Mouse (Mus musculus): ENCODE results near the gene Mmp23. TPM values are rescaled to one million over a fixed set of nuclear protein-coding genes. Genes with fewer than 3 reads are reported as not detected.

Mmp23 gene
- 25.0 and 26.3 TPM in 2 replicates for polyA plus RNA-seq (2014; fragmentation: Nextera tagmentation; extraction: Ambion mirVana)

DNA sequence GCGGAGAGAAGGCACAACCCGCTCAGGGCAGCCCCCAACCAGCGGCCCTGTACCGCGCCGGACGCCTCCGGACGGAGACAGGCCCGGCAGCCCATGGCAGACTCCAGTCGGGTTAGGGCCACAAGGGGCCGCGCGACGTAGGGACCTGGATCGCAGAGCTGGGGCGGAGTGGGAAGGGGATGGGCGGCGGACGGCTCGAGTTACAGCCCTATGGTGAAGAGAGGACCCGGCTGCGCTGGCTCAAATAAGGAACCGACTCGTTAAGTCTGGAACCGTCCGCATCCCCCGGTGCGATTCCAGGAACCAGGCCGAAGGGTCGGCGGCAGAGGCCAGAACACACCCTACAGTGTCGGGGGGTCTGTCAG lies at the start of gene Mmp23:
Gene Mmp23 (minus strand): TSS at position 299 of the 365 bp plus-strand sequence.
- Histone ChIP-seq H3K27me3 (ENCODE audit: control insufficient read depth, insufficient read depth, low read length) (peaks cover 7% of the 10 kb centered on the region; the same call in 1 of the 2 replicates), H3K4me1 (ENCODE audit: control insufficient read depth, insufficient read depth, low read length) (peaks cover 34% of the 10 kb centered on the region), H3K4me3 (ENCODE audit: low read depth, low read length) (peak within 1 kb of the TSS; percentile 39), H3K36me3 (ENCODE audit: control insufficient read depth, insufficient read depth, low read length) (peaks cover 44% of the 10 kb centered on the region), H3K4me2 (replicated peaks; ENCODE audit: low read depth, low read length) (peak within 1 kb of the TSS; percentile 86), H3K27ac (ENCODE audit: low read length) (peak within 1 kb of the TSS; percentile 61), H3K9ac (replicated peaks; ENCODE audit: low read depth, low read length) (peak within 1 kb of the TSS; percentile 36; the same call in 1 of the 2 replicates), H3K9me3 (ENCODE audit: control insufficient read depth, low read depth, low read length) (no peaks in the 10 kb centered on the region)
- under 1% methylated on average over 33 of the region's 33 CpGs for WGBS
- ATAC-seq (ENCODE audit: insufficient number of reproducible peaks, insufficient read depth, low FRiP score, low read depth): peak; percentile 42; the same call in 1 of the 2 replicates

DNA sequence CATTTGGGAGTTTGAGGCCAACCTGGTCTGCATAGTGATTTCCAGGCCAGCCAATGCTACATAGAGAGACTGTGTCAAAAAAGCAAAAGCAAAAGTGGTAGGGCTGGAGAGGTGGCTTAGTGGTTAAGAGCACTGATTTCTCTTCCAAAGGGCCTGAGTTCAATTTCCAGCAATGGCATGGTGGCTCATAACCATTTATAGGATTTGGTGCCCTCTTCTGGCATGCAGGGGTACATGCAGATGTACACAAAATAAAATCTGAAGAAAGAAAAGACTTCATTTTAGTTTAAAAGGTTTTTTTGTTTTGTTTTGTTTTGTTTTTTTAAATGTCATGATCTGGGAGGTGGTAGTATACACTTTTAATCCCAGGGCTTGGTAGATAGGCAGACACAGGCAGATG lies 47.2 kb upstream of the Mmp23 start:
- no peaks in the 10 kb centered on the region for H3K36me3 ChIP-seq (ENCODE audit: control insufficient read depth, insufficient read depth, low read length)
- H3K4me2 ChIP-seq (replicated peaks; ENCODE audit: low read depth, low read length): no peak overlapping the region
- H3K4me3 ChIP-seq (ENCODE audit: low read depth, low read length): no peak overlapping the region
- H3K27ac ChIP-seq (ENCODE audit: low read length): no peak overlapping the region
- H3K27me3 ChIP-seq (ENCODE audit: control insufficient read depth, insufficient read depth, low read length): no peaks in the 10 kb centered on the region
- 0 out of 2 replicates have a peak, but pooled peaks cover 3% of the 10 kb centered on the region for H3K4me1 ChIP-seq (ENCODE audit: control insufficient read depth, insufficient read depth, low read length)
- no peak overlapping the region for H3K9ac ChIP-seq (replicated peaks; ENCODE audit: low read depth, low read length)
- no peaks in the 10 kb centered on the region for H3K9me3 ChIP-seq (ENCODE audit: control insufficient read depth, low read depth, low read length)
- no peak for ATAC-seq (ENCODE audit: insufficient number of reproducible peaks, insufficient read depth, low FRiP score, low read depth)

DNA sequence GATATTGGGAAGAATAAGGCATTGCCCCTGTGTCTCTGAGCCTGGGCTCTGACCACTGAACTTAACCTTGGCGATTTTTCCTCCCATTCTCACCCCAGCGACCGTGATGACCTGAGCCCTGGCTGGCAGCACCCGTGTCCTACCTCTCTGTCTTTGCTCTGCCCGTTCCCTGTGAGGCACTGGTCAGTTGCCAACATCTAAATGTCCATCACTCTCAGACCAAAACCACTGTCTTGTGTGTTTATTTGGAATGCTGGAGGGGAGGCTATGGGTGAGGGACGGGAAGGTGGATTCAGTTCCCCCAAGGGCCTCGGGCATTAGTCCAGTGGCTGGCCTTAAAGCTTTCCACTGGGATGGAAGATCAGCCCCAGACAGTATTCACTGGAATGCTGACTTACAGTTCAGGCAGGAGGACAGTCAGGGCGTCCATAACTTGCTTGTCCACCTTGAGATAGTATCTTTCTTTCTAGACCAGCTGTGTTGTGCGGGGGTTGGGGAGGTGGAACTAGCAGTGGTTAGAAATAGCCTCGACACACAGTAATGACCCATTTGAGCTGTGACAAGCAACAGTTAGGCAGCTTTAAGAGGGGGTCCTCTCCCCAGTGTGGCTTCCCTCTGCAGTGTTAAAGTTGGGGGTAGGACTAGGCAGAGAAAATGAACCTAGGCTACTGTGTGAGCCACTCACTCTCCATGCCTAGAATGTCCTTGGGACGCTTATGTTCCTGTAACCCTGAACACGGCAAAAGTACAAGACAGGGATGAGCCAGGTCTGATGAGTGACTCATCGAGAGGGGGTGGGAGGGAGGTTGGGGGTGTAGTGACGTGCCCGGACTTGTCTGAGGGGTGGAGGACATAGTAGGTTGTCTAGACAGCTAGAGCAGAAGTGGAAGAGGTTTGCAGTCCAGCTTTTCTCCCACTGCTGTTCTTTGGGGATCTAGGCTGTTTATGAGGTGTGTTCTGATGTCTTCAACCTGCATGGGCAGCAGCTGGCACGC lies 43.4 kb upstream of the Mmp23 start:
- Histone ChIP-seq H3K27me3 (ENCODE audit: control insufficient read depth, insufficient read depth, low read length) (no peaks in the 10 kb centered on the region), H3K27ac (ENCODE audit: low read length) (no peak overlapping the region), H3K9ac (replicated peaks; ENCODE audit: low read depth, low read length) (no peak overlapping the region), H3K36me3 (ENCODE audit: control insufficient read depth, insufficient read depth, low read length) (no peaks in the 10 kb centered on the region), H3K4me3 (ENCODE audit: low read depth, low read length) (no peak overlapping the region), H3K9me3 (ENCODE audit: control insufficient read depth, low read depth, low read length) (no peaks in the 10 kb centered on the region), H3K4me2 (replicated peaks; ENCODE audit: low read depth, low read length) (0 out of 2 replicates have a peak overlapping the region, but pooled peaks have one; percentile 81), H3K4me1 (ENCODE audit: control insufficient read depth, insufficient read depth, low read length) (0 out of 2 replicates have a peak, but pooled peaks cover 6% of the 10 kb centered on the region)
- WGBS: 65% methylated on average over 16 of the region's 16 CpGs
- ATAC-seq (ENCODE audit: insufficient number of reproducible peaks, insufficient read depth, low FRiP score, low read depth): no peak

DNA sequence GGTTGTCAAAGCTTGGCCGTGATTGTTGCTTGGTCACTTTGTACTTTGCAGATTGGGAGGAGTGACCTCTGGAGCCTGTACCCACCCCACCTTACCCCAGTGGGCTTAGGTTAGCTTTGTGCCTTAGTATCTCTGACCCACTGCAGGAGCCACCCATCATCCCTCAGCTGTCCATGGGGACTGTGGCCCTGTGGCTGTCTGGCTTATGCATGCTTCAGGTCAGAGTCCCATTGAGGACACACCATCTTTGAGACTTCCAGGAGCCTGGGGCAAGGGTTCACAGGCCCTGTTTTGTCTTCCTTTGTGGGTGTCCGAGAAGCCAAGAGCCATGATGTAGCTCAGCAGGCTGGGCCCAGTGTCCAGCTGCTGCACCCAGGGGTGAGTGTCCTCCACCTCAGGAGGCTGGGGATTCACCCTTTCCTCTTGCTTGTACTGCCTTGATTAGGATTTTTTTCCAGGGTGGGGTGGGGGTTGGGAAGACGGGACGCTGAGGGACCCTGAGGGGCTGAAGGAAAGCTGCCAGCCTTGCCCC lies 42.4 kb upstream of the Mmp23 start:
- H3K36me3 ChIP-seq (ENCODE audit: control insufficient read depth, insufficient read depth, low read length): no peaks in the 10 kb centered on the region
- no peak for ATAC-seq (ENCODE audit: insufficient number of reproducible peaks, insufficient read depth, low FRiP score, low read depth)
- no peak overlapping the region for H3K27ac ChIP-seq (ENCODE audit: low read length)
- WGBS: 85% methylated on average over 4 of the region's 4 CpGs
- 0 out of 2 replicates have a peak, but pooled peaks cover 6% of the 10 kb centered on the region for H3K4me1 ChIP-seq (ENCODE audit: control insufficient read depth, insufficient read depth, low read length)
- H3K9me3 ChIP-seq (ENCODE audit: control insufficient read depth, low read depth, low read length): no peaks in the 10 kb centered on the region
- no peaks in the 10 kb centered on the region for H3K27me3 ChIP-seq (ENCODE audit: control insufficient read depth, insufficient read depth, low read length)
- peak overlapping the region; percentile 81 for H3K4me2 ChIP-seq (replicated peaks; ENCODE audit: low read depth, low read length)
- H3K9ac ChIP-seq (replicated peaks; ENCODE audit: low read depth, low read length): no peak overlapping the region
- peak overlapping the region; percentile 66 for H3K4me3 ChIP-seq (ENCODE audit: low read depth, low read length)

DNA sequence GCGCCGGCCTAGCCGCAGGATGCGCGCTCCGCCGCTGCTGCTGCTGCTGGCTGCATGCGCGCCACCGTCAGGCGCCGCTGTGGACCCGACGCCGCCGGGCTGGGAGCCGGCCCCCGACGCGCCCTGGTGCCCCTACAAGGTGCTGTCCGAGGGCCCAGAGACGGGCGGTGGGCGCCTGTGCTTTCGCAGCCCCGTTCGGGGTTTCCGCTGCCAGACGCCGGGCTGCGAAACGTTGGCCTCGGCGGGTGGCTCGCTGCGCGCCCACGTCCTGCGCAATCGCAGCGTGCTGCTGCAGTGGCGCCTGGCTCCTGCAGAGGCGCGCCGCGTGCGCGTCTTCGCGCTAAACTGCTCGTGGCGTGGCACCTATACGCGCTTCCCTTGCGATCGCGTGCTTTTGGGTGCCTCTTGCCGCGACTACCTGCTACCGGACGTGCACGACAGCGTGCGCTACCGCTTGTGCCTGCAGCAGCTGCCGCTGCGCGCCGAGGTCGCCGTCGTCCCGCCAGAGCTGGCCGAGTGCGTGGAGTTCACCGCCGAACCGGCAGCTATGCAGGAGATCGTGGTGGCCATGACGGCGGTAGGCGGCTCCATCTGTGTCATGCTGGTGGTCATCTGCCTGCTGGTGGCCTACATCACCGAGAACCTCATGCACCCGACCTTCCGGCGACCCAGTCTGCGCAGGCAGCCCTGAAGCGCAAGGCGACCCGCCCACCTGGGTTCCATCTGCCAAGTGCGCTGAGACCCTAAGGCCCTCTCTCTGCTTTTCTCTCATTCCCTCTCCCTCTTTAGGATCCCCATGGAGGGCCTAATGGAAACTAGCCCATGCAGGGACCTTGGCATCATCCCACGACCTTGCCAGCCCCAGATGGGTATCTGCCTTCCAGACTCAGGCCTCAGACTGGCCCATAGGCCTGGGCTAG lies 41.6 kb upstream of the Mmp23 start:
- peak overlapping the region; percentile 52; the same call in 1 of the 2 replicates for H3K27ac ChIP-seq (ENCODE audit: low read length)
- H3K9ac ChIP-seq (replicated peaks; ENCODE audit: low read depth, low read length): peak overlapping the region; percentile 47
- 0 out of 2 replicates have a peak, but pooled peaks cover 6% of the 10 kb centered on the region for H3K4me1 ChIP-seq (ENCODE audit: control insufficient read depth, insufficient read depth, low read length)
- ATAC-seq (ENCODE audit: insufficient number of reproducible peaks, insufficient read depth, low FRiP score, low read depth): peak; percentile 64; the same call in 1 of the 2 replicates
- no peaks in the 10 kb centered on the region for H3K9me3 ChIP-seq (ENCODE audit: control insufficient read depth, low read depth, low read length)
- under 1% methylated on average over 91 of the region's 92 CpGs for WGBS
- no peaks in the 10 kb centered on the region for H3K27me3 ChIP-seq (ENCODE audit: control insufficient read depth, insufficient read depth, low read length)
- peak overlapping the region; percentile 81 for H3K4me2 ChIP-seq (replicated peaks; ENCODE audit: low read depth, low read length)
- H3K36me3 ChIP-seq (ENCODE audit: control insufficient read depth, insufficient read depth, low read length): no peaks in the 10 kb centered on the region
- H3K4me3 ChIP-seq (ENCODE audit: low read depth, low read length): peak overlapping the region; percentile 66

DNA sequence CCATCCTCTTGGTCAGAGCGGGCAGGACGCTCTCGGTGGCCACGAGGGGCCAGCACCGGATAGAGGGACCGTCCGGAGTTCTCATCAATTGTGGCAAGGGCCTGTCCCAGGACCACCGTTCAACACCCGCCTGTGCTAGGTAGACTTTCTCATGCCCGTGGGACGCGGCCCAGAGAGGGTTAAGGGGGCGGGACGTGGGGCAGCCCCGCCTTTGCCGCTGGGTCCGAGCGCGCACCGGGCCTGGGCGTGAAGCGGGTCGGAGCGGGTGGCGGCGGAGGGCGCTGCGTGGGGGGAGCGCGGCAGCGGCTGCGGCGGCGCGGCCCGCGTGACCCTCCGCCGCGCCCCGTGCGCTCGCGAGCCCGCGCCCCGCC lies 40.9 kb upstream of the Mmp23 start, which contains the start of gene Fndc10:
Gene Fndc10 (plus strand): TSS at position 232 of the 371 bp plus-strand sequence.
- WGBS: under 1% methylated on average over 33 of the region's 47 CpGs
- H3K36me3 ChIP-seq (ENCODE audit: control insufficient read depth, insufficient read depth, low read length): no peaks in the 10 kb centered on the region
- H3K4me1 ChIP-seq (ENCODE audit: control insufficient read depth, insufficient read depth, low read length): 0 out of 2 replicates have a peak, but pooled peaks cover 6% of the 10 kb centered on the region
- H3K9ac ChIP-seq (replicated peaks; ENCODE audit: low read depth, low read length): peak within 1 kb of the TSS; percentile 47
- peak within 1 kb of the TSS; percentile 81 for H3K4me2 ChIP-seq (replicated peaks; ENCODE audit: low read depth, low read length)
- H3K4me3 ChIP-seq (ENCODE audit: low read depth, low read length): peak within 1 kb of the TSS; percentile 66
- no peaks in the 10 kb centered on the region for H3K9me3 ChIP-seq (ENCODE audit: control insufficient read depth, low read depth, low read length)
- no peaks in the 10 kb centered on the region for H3K27me3 ChIP-seq (ENCODE audit: control insufficient read depth, insufficient read depth, low read length)
- ATAC-seq (ENCODE audit: insufficient number of reproducible peaks, insufficient read depth, low FRiP score, low read depth): peak; percentile 80
- H3K27ac ChIP-seq (ENCODE audit: low read length): peak within 1 kb of the TSS; percentile 52; the same call in 1 of the 2 replicates

DNA sequence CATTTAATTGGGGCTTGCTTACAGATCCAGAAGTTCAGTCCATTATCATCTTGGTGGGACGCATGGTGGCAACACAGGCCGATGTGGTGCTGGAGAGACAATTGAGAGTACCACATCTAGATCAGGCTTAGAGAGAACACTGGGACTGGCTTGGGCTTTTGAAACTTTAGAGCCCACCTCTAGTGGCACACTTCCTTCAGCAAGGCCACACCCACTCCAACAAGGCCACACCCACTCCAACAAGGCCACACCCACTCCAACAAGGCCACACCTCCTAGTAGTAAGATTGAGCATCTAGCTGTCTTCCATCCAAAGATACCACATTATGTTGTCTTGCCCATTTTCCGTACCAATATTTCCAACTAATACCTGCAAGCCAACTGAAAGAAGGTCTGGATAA lies 39.2 kb upstream of the Mmp23 start:
- no peak overlapping the region for H3K9ac ChIP-seq (replicated peaks; ENCODE audit: low read depth, low read length)
- H3K9me3 ChIP-seq (ENCODE audit: control insufficient read depth, low read depth, low read length): no peaks in the 10 kb centered on the region
- no peak for ATAC-seq (ENCODE audit: insufficient number of reproducible peaks, insufficient read depth, low FRiP score, low read depth)
- WGBS: 90% methylated on average over 3 of the region's 3 CpGs
- 0 out of 2 replicates have a peak, but pooled peaks cover 6% of the 10 kb centered on the region for H3K4me1 ChIP-seq (ENCODE audit: control insufficient read depth, insufficient read depth, low read length)
- H3K27me3 ChIP-seq (ENCODE audit: control insufficient read depth, insufficient read depth, low read length): no peaks in the 10 kb centered on the region
- no peak overlapping the region for H3K27ac ChIP-seq (ENCODE audit: low read length)
- H3K36me3 ChIP-seq (ENCODE audit: control insufficient read depth, insufficient read depth, low read length): no peaks in the 10 kb centered on the region
- no peak overlapping the region for H3K4me2 ChIP-seq (replicated peaks; ENCODE audit: low read depth, low read length)
- H3K4me3 ChIP-seq (ENCODE audit: low read depth, low read length): no peak overlapping the region

Measured in stomach, embryonic 14.5 days (tissue).